Mouse (Mus musculus) kidney, embryonic 14.5 days (tissue): ENCODE measurements at regions not wholly inside any gene's neighbourhood (a gene's known extent, or its start where the extent isn't known, plus 50 kb on each side); places are given as distances from the start of the nearest gene placed in this dataset.

Experiments used
- ATAC-seq: fragments of 200-750 bp; cut with Nextera tagmentation; 2 replicates; pipeline ENCODE4 v1.8.0; 2017; ENCODE audit warnings: moderate number of reproducible peaks, mild to moderate bottlenecking, moderate TSS enrichment, moderate library complexity; ENCODE audit not compliant: low FRiP score, low TSS enrichment
- H3K27ac ChIP-seq: fragments of 300-500 bp; sonication (generic); 2 replicates; pipeline ENCODE4 v1.5.1; 2014; ENCODE audit warnings: low read depth, mild to moderate bottlenecking, low read length, moderate library complexity, mixed read lengths
- H3K27me3 ChIP-seq: fragments of 300-500 bp; sonication (generic); 2 replicates; pipeline ENCODE4 v1.6.1; 2014; ENCODE audit warnings: mild to moderate bottlenecking, low read length; ENCODE audit not compliant: control insufficient read depth, insufficient read depth
- H3K36me3 ChIP-seq: fragments of 300-500 bp; sonication (generic); 2 replicates; pipeline ENCODE4 v1.6.1; 2014; ENCODE audit warnings: low read length, mixed read lengths; ENCODE audit not compliant: control insufficient read depth, insufficient read depth
- H3K4me1 ChIP-seq: fragments of 300-500 bp; sonication (generic); 2 replicates; pipeline ENCODE4 v1.6.1; 2014; ENCODE audit warnings: low read length, mixed read lengths; ENCODE audit not compliant: control insufficient read depth, insufficient read depth
- H3K4me2 ChIP-seq: fragments of 300-500 bp; sonication (generic); replicated peaks from 2 replicates; pipeline ENCODE4 v1.6.1; 2014; ENCODE audit warnings: low read depth, mild to moderate bottlenecking, low read length
- H3K4me3 ChIP-seq: fragments of 300-500 bp; sonication (generic); 2 replicates; pipeline ENCODE4 v1.5.1; 2014; ENCODE audit warnings: mild to moderate bottlenecking, low read length
- H3K9ac ChIP-seq: fragments of 300-500 bp; sonication (generic); 2 replicates; pipeline ENCODE4 v1.6.1; 2014; ENCODE audit warnings: low read depth, mild to moderate bottlenecking, low read length, moderate library complexity
- H3K9me3 ChIP-seq: fragments of 300-500 bp; sonication (generic); 2 replicates; pipeline ENCODE4 v1.6.1; 2016; ENCODE audit warnings: low read length; ENCODE audit not compliant: control insufficient read depth
- WGBS: fragments of 180-500 bp; shearing (Covaris S2); extraction: QIAGEN DNeasy Blood & Tissue Kit; methylation state at CpG from one replicate; pipeline ENCODE4 v1.1.7; 2014; 5-methylcytosine and 5-hydroxymethylcytosine counted together

DNA sequence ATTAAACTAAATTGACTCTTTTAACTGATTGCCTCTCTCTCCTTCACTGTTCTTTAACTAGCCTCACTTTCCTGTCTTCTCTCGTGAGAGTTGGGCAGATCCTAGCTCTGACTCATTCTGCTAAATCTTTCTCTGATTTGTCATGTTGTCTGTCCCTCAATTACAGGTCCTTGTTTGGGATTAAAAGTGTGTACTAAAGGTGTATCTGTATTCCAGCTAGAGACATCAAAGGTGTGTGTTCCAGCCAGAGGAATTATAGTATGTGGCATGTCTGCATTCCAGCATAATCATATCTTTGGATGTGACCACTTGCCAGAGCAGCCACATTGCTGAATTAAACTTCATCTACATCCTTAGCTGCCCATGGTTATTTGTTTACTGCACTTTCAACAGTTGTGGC is 167.5 kb upstream of the Fam83b start:
- no peaks in the 10 kb centered on the region for H3K27me3 ChIP-seq
- no peaks in the 10 kb centered on the region for H3K36me3 ChIP-seq
- H3K27ac ChIP-seq: no peak overlapping the region
- H3K4me2 ChIP-seq: no peak overlapping the region
- no peaks in the 10 kb centered on the region for H3K9me3 ChIP-seq
- H3K4me3 ChIP-seq: no peak overlapping the region
- H3K4me1 ChIP-seq: no peaks in the 10 kb centered on the region
- no peak for ATAC-seq
- H3K9ac ChIP-seq: no peak overlapping the region
- WGBS: 70% methylated on average over 1 of the region's 1 CpGs

DNA sequence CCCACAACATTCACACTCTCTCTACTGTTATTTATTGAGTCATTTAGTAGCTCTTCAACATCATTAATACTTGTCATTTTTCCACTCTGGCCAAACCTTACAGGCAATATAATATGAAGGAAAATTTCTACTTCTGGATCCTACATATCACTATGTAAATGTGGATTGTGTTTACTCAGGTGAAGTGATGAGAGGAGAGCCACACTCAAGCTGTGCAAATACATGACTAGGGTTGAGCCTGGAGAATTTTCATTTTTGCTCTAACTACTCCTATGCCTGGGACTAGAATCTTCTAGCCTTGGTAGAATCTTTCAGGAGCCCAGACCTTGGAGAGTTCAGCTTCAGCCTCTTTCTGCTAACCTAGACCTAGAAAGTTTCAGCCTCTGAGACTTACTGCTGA is 166.9 kb upstream of the Fam83b start:
- H3K9me3 ChIP-seq: no peaks in the 10 kb centered on the region
- H3K9ac ChIP-seq: no peak overlapping the region
- no peak overlapping the region for H3K27ac ChIP-seq
- no peak overlapping the region for H3K4me3 ChIP-seq
- H3K4me2 ChIP-seq: no peak overlapping the region
- H3K36me3 ChIP-seq: no peaks in the 10 kb centered on the region
- no peaks in the 10 kb centered on the region for H3K4me1 ChIP-seq
- H3K27me3 ChIP-seq: no peaks in the 10 kb centered on the region
- ATAC-seq: no peak

DNA sequence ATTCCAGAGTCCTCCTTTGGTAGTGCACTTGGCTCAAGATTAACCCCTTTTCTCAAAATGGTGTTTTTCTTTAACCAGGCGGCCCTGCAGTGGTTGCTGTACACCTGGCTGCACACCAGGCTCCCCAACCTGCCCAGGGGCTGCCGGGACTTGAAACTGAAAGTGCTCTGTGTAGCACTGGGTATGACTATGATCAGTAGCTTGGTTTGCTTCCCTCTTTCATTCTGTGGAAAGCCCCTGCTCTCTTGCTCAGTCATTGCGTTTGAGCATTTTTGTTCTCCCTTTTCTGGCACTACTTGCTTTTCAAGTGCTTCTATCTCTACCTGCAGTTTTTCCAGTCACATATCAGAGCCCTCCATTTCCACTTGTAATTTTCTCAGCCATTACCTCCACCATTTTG is 156.0 kb upstream of the Fam83b start:
- no peak overlapping the region for H3K27ac ChIP-seq
- no peak overlapping the region for H3K9ac ChIP-seq
- WGBS: 58% methylated on average over 3 of the region's 3 CpGs
- H3K9me3 ChIP-seq: no peaks in the 10 kb centered on the region
- H3K4me1 ChIP-seq: no peaks in the 10 kb centered on the region
- no peaks in the 10 kb centered on the region for H3K27me3 ChIP-seq
- ATAC-seq: no peak
- H3K36me3 ChIP-seq: no peaks in the 10 kb centered on the region
- H3K4me3 ChIP-seq: no peak overlapping the region
- H3K4me2 ChIP-seq: no peak overlapping the region

DNA sequence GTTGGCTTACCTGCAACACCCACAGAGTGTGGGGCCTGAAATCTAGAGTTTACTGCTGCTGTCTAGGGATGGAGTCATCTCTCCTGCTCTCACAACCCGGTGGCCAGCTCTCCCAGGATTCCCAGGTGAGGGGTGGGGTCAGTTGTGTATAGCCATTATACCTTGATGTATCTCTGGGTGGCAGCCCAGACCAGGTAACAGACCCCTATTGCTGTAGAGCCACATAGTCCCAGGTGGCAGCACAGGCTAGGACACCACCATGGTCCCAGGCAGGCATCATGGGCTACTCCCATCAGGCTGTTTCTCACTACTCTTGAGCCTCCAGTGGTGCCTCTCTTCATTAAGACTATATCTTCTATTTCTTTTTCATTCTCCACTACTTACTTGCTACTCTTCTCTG is 148.9 kb upstream of the Fam83b start:
- Histone ChIP-seq H3K36me3 (no peaks in the 10 kb centered on the region), H3K27ac (no peak overlapping the region), H3K27me3 (no peaks in the 10 kb centered on the region), H3K9me3 (no peaks in the 10 kb centered on the region), H3K4me3 (no peak overlapping the region), H3K4me2 (no peak overlapping the region), H3K9ac (no peak overlapping the region), H3K4me1 (no peaks in the 10 kb centered on the region)
- WGBS: 63% methylated on average over 1 of the region's 1 CpGs
- ATAC-seq: no peak

DNA sequence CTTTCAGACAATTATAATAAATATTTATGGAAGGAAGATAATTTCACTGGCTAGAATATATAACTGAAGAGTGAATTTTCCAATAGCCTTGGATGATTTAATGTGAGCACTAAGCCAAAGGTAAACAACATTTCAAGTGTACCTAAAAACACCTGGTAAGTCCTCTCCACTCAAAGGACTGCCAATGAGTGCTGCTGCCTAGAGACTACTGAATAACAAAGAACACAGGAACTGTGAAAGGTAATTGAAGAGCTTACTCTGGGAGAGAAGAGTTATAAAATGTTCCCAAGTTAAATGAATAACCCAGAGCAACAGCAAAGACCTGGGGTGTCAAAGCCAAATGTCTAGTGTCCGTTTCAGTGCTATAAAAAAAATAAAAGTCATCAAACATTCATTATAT is 139.5 kb upstream of the Fam83b start:
- no peak overlapping the region for H3K4me2 ChIP-seq
- H3K4me3 ChIP-seq: no peak overlapping the region
- H3K27me3 ChIP-seq: no peaks in the 10 kb centered on the region
- ATAC-seq: no peak
- no peaks in the 10 kb centered on the region for H3K36me3 ChIP-seq
- WGBS: 47% methylated on average over 1 of the region's 1 CpGs
- no peak overlapping the region for H3K9ac ChIP-seq
- H3K4me1 ChIP-seq: no peaks in the 10 kb centered on the region
- H3K9me3 ChIP-seq: no peaks in the 10 kb centered on the region
- H3K27ac ChIP-seq: no peak overlapping the region

DNA sequence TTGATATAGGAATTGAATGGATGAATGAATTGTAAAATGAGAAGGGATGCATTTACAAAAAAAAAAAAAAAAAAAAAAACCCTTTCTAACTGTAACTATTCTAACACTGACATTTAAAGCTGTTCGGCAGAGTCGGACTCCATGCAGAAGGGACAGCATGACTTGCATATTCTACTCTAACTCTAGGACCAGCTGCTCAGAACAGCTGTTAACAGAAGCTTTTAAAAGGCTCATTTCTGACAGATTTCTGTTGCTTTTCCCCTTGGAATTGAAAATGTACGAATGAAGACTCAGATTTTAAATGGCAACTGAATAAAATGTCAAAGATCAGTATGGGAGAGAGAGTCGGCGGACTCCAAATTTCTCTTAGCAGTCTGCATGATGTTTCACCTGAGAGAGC is 138.9 kb upstream of the Fam83b start:
- no peaks in the 10 kb centered on the region for H3K4me1 ChIP-seq
- H3K9ac ChIP-seq: no peak overlapping the region
- no peaks in the 10 kb centered on the region for H3K36me3 ChIP-seq
- no peak for ATAC-seq
- no peaks in the 10 kb centered on the region for H3K27me3 ChIP-seq
- no peak overlapping the region for H3K27ac ChIP-seq
- 87% methylated on average over 5 of the region's 5 CpGs for WGBS
- H3K4me3 ChIP-seq: no peak overlapping the region
- no peak overlapping the region for H3K4me2 ChIP-seq
- no peaks in the 10 kb centered on the region for H3K9me3 ChIP-seq

DNA sequence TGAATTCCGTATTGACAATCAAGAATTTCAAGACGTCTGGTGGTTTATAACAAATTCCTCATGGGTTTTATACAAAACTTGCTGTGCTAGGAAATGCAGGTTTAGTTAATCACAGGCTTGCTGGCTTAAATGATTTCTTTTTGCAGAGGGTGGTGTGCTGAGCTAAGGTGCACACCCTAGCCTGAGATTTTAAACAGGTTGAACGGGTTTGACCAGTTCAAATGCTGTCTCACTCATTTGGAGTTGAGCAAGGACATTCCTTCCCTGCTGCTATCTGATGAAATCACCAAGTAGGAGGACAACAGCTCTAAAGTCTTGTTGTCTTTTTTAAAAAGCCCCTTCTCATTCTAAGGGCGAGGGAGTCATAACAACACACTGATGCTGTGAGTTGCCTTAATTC is 128.6 kb upstream of the Fam83b start:
- H3K9ac ChIP-seq: no peak overlapping the region
- 63% methylated on average over 4 of the region's 4 CpGs for WGBS
- ATAC-seq: no peak
- H3K4me1 ChIP-seq: no peaks in the 10 kb centered on the region
- H3K27ac ChIP-seq: no peak overlapping the region
- no peak overlapping the region for H3K4me3 ChIP-seq
- H3K9me3 ChIP-seq: no peaks in the 10 kb centered on the region
- no peaks in the 10 kb centered on the region for H3K27me3 ChIP-seq
- no peaks in the 10 kb centered on the region for H3K36me3 ChIP-seq
- no peak overlapping the region for H3K4me2 ChIP-seq

DNA sequence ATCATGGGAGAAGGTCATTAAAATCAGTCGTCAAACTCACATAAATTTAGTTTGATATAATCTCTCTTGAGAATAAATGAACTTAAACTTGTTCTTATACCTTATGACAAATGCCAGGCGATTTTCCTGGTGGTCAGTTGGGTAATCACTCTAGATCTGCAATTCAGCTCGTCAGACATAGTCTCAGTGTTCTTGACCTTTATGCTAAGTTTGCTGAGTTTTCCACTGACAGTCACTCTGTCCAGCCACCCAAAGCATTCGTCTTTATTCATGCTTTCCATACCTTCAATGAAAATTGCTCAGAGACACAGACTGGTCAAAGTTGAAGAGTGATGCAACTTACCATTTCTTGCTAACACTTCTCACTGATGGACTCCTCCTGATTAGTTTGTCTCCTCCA is 126.1 kb upstream of the Fam83b start:
- Histone ChIP-seq H3K9ac (no peak overlapping the region), H3K4me2 (no peak overlapping the region), H3K36me3 (no peaks in the 10 kb centered on the region), H3K27ac (no peak overlapping the region), H3K9me3 (no peaks in the 10 kb centered on the region), H3K27me3 (no peaks in the 10 kb centered on the region), H3K4me3 (no peak overlapping the region), H3K4me1 (no peaks in the 10 kb centered on the region)
- WGBS: 59% methylated on average over 4 of the region's 4 CpGs
- ATAC-seq: no peak

DNA sequence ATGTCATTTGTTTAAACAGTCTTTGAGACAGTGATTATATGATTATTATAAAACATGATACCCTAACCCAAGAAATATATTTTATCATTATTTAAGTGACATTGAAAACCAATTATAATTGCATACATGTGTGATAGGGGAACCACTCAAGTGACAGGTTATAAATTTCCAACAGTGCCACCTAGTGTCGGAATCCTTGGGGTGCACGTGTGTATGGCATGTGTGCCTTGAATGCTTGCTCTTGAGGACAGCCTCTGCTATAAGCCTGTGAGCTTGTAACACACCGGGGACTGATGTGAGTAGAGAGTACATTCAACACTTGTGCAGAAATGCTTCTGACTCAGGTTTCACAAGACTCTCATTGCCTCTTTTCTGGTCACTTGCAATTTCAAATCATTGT is 93.9 kb upstream of the Fam83b start:
- peak; percentile 64; the same call in 1 of the 2 replicates for ATAC-seq
- no peak overlapping the region for H3K4me2 ChIP-seq
- H3K36me3 ChIP-seq: no peaks in the 10 kb centered on the region
- H3K4me1 ChIP-seq: no peaks in the 10 kb centered on the region
- no peaks in the 10 kb centered on the region for H3K9me3 ChIP-seq
- H3K27me3 ChIP-seq: no peaks in the 10 kb centered on the region
- no peak overlapping the region for H3K27ac ChIP-seq
- 28% methylated on average over 3 of the region's 3 CpGs for WGBS
- no peak overlapping the region for H3K4me3 ChIP-seq
- no peak overlapping the region for H3K9ac ChIP-seq

DNA sequence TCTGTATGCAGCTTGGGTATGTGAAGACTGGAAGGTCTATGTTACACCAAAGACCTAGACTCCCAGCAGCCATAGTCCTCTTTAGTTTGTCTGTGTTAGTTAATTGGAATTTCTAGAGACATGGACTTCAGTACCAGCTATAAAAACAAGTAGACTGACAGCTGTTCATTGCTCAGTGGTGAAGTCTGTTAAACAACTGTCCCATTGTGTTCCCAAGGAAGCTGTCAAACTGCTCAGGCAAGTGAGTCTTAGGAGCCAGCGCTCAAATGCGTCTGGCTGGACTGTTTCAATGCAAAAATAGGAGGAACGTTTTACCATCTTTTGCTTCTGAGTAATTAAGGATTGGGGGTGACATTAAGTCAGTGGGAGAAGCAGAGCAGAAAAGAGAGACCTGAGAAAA is 92.9 kb upstream of the Fam83b start:
- H3K9ac ChIP-seq: no peak overlapping the region
- ATAC-seq: no peak
- H3K27me3 ChIP-seq: no peaks in the 10 kb centered on the region
- H3K9me3 ChIP-seq: no peaks in the 10 kb centered on the region
- no peaks in the 10 kb centered on the region for H3K36me3 ChIP-seq
- no peak overlapping the region for H3K27ac ChIP-seq
- H3K4me1 ChIP-seq: no peaks in the 10 kb centered on the region
- WGBS: 50% methylated on average over 3 of the region's 3 CpGs
- H3K4me2 ChIP-seq: no peak overlapping the region
- no peak overlapping the region for H3K4me3 ChIP-seq
